Mouse (Mus musculus) forebrain, postnatal 0 days (tissue): ENCODE data around the gene Lsamp. TPM values are rescaled to one million over a fixed set of nuclear protein-coding genes. Genes with fewer than 3 reads are reported as not detected.
"Not testable (repeated sequence)": the region's sequence is repeated elsewhere in the genome, so short reads cannot be mapped to it uniquely, and the experiment has no call there.

ENCODE experiments used
- ATAC-seq: fragments of 200-750 bp; cut with Nextera tagmentation; 2 replicates; pipeline ENCODE4 v1.8.0; 2017; ENCODE audit warnings: mild to moderate bottlenecking, moderate library complexity
- DNase-seq: peaks from one replicate; pipeline ENCODE4 v3.0.0-alpha.2; 2015
- H3K27ac ChIP-seq: fragments of 300-500 bp; sonication (generic); 2 replicates; pipeline ENCODE4 v1.5.1; 2014; ENCODE audit warnings: low read depth, mild to moderate bottlenecking, antibody characterized with exemption, low read length, moderate library complexity, mixed read lengths
- H3K27me3 ChIP-seq: fragments of 300-500 bp; sonication (generic); 2 replicates; pipeline ENCODE4 v1.6.1; 2014; ENCODE audit warnings: mild to moderate bottlenecking, low read length, mixed read lengths; ENCODE audit not compliant: insufficient read depth
- H3K36me3 ChIP-seq: fragments of 300-500 bp; sonication (generic); 2 replicates; pipeline ENCODE4 v1.6.1; 2014; ENCODE audit warnings: mild to moderate bottlenecking, moderate library complexity; ENCODE audit not compliant: insufficient read depth
- H3K4me1 ChIP-seq: fragments of 300-500 bp; sonication (generic); 2 replicates; pipeline ENCODE4 v1.6.1; 2014; ENCODE audit warnings: antibody characterized with exemption; ENCODE audit not compliant: insufficient read depth
- H3K4me2 ChIP-seq: fragments of 300-500 bp; sonication (generic); 2 replicates; pipeline ENCODE4 v1.6.1; 2014; ENCODE audit warnings: low read depth, mild to moderate bottlenecking, moderate library complexity
- H3K4me3 ChIP-seq: fragments of 300-500 bp; sonication (generic); 2 replicates; pipeline ENCODE4 v1.5.1; 2014; ENCODE audit warnings: low read depth, low read length, mixed read lengths
- H3K9ac ChIP-seq: fragments of 300-500 bp; sonication (generic); 2 replicates; pipeline ENCODE4 v1.6.1; 2014; ENCODE audit warnings: mild to moderate bottlenecking
- H3K9me3 ChIP-seq: fragments of 300-500 bp; sonication (generic); 2 replicates; pipeline ENCODE4 v1.6.1; 2016; ENCODE audit warnings: low read length
- CTCF ChIP-seq: sonication (generic); IDR thresholded peaks from 2 replicates; pipeline ENCODE4 v1.5.1; 2016; ENCODE audit warnings: antibody characterized with exemption, control low read depth, low read depth
- WGBS: fragments of 180-500 bp; shearing (Covaris S2); extraction: QIAGEN DNeasy Blood & Tissue Kit; methylation state at CpG from one replicate; pipeline ENCODE4 v1.1.7; 2014; 5-methylcytosine and 5-hydroxymethylcytosine counted together
- polyA plus RNA-seq: library from polyadenylated mRNA; unstranded; fragments of >200 nt; fragmentation: Nextera tagmentation; extraction: Ambion mirVana; gene quantifications from 2 replicates; pipeline ENCODE4 v1.2.1, GENCODE M21; 2015
- total RNA-seq: library from RNA; depleted of rRNA; stranded (reverse); fragments of >200 nt; gene quantifications from 2 replicates; pipeline ENCODE4 v1.2.3, GENCODE M21; 2014

Gene Lsamp
- total and polyA plus RNA-seq, 2 experiments from 2014 or later = 74.0 to 157 TPM

DNA sequence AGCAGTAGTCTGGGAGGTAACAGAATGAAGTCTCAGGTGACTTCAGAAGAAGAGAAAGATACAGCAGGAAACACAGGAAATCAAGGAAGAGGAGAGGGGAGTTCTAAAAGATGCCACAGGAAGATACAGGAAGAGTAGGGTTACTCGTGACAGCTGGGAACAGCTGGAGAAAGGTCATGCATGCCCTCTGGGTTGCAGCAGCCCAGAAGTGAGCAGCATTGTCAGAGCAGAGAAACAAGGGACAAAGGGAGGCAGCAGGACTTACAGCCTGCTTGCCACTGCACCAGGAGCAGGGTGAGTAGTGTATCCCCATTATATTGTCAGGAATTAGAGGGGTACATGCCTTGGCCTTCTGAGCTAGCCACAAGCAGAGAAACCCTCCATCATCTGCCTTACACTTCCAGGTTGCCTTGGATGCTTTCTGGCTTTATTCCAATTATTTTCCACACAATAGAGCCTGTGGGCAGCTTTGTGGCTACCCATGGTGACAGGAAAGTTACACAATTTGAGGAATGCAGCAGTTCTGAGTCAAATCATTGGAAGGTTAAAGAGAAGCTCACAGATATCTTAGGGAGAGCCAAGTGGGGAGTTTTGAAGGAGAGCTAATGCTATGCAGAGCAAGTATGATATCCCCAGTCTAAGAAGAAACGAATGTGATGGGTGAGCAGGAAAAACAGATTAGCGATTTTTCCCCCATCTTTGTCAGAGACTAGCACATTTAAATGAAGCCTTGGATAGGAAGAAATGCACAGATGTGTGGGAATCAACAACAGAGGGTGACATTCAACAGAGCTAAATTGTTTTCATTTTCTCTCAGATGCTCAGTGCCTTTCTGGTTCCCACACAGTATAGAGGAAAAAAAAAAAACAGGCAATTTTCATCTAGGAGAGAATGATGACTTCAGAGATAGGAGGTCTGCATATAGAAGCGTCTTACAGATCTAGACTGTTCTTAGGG, 617.5 kb downstream of the Lsamp start:
- Histone ChIP-seq H3K4me1 (peaks cover 6% of the 10 kb centered on the region; the same call in 1 of the 2 replicates), H3K27ac (no peak overlapping the region; the same call in 1 of the 2 replicates), H3K9me3 (no peaks in the 10 kb centered on the region), H3K4me3 (no peak overlapping the region), H3K27me3 (no peaks in the 10 kb centered on the region), H3K9ac (no peak overlapping the region), H3K4me2 (no peak overlapping the region), H3K36me3 (no peaks in the 10 kb centered on the region)
- ATAC-seq (peak; percentile 85), DNase-seq (peak; percentile 69)
- WGBS = 22% methylated on average over 4 of the region's 4 CpGs
- TF ChIP-seq CTCF = no peak

DNA sequence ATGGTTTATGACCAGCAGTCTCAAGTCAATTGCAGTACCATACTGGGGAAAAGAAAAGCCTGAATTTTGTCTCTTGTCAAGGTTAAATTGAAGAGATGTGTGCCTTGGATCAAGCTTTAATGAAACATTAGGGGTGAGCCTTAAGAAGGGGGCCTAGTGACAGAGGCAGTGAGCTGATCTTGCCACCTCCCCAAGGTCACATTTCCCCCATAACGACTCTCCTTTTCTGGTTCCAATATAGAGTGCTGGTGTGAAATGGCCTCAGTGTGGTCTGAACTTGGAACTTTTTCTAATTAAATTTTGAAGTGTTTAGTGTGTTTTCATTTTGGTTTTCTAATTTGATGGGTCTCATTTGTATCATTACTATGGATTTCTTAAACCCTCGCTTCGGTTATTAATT, 623.3 kb downstream of the Lsamp start:
- H3K4me2 ChIP-seq = no peak overlapping the region
- no peaks in the 10 kb centered on the region for H3K27me3 ChIP-seq
- ATAC-seq (no peak), DNase-seq (no peak)
- H3K9ac ChIP-seq = no peak overlapping the region
- no peak for TF ChIP-seq CTCF
- no peak overlapping the region for H3K4me3 ChIP-seq
- H3K36me3 ChIP-seq = no peaks in the 10 kb centered on the region
- no peak overlapping the region for H3K27ac ChIP-seq
- H3K9me3 ChIP-seq = no peaks in the 10 kb centered on the region
- WGBS = 76% methylated on average over 3 of the region's 3 CpGs
- H3K4me1 ChIP-seq = no peaks in the 10 kb centered on the region

- not testable (repeated sequence) for ATAC-seq, H3K27me3 ChIP-seq, H3K4me3 ChIP-seq, H3K9me3 ChIP-seq, H3K4me2 ChIP-seq, H3K36me3 ChIP-seq, H3K9ac ChIP-seq, DNase-seq, H3K27ac ChIP-seq, H3K4me1 ChIP-seq
- WGBS = 14% methylated on average over 1 of the region's 1 CpGs
These were observed 632.5 kb downstream of the Lsamp start for GRCm38 (mm10) chr16:40616697-40617096.

DNA sequence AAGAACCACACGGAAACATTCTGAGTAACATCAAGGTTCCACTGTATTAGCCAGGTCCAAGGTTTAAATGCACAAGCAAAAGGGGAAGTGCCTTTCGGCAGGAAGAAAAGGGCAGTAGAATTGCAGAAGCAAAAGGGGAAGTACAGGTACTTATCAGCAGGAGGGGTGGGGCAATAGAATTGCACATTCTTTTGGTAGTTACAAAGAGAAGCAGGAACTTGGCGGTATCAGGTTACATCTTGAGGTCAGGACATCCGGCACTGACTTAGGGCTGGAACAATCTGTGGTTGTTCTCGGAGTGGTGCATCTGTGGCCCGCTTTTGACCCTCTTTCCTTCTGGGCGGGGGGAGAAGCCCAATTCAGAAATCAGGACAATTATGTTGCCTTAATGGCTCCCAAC, 636.9 kb downstream of the Lsamp start:
- not testable (repeated sequence) for H3K9ac ChIP-seq, ATAC-seq, H3K4me2 ChIP-seq, H3K36me3 ChIP-seq, H3K9me3 ChIP-seq, H3K27me3 ChIP-seq, H3K4me1 ChIP-seq, H3K27ac ChIP-seq, DNase-seq, H3K4me3 ChIP-seq
- WGBS = 81% methylated on average over 7 of the region's 7 CpGs

GRCm38 (mm10) chr16:40627159-40627558, 643.0 kb downstream of the Lsamp start:
- 49% methylated on average over 5 of the region's 5 CpGs for WGBS
- no peak for TF ChIP-seq CTCF
- H3K9me3 ChIP-seq = no peaks in the 10 kb centered on the region
- no peaks in the 10 kb centered on the region for H3K36me3 ChIP-seq
- H3K4me3 ChIP-seq = no peak overlapping the region
- peak; percentile 33 for DNase-seq
- no peaks in the 10 kb centered on the region for H3K4me1 ChIP-seq
- H3K9ac ChIP-seq = no peak overlapping the region
- no peak overlapping the region for H3K27ac ChIP-seq
- H3K27me3 ChIP-seq = no peaks in the 10 kb centered on the region
- H3K4me2 ChIP-seq = no peak overlapping the region
- ATAC-seq = peak; percentile 74

DNA sequence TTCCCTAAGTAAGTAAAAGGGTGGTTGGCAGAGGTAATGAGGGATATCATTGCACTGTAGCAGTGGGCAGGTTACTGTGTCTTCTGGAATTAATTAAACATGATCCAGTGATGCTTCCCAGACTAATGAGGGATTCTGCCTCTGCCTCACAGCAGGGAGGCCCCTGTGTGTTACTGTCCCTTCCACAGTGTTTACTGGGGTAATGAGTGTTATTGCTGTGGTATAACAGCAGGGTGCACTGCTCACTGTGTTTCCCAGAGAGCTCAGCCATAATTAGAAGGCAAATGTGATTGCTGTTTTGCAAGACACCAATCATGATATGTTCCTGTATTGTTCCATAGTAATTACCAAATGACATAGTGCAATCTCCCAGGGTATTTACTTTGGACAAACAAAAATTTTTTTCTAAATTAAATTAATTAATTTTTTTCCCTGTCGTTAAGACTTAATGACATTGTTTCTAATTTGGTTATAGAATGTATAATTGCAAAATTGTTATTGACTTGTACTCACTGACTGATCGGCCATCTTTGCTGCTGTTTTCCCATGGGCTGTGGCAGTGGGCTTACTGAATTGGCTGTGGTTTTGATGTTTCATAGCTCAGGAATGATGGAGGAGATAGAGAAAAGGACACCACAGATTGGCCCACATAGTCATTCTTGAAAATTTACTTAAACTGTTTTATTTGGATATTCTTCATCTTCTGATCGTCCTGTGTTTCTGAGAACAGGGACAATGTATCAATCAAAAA, 655.6 kb downstream of the Lsamp start:
- Histone ChIP-seq H3K36me3 (no peaks in the 10 kb centered on the region), H3K9me3 (no peaks in the 10 kb centered on the region), H3K4me2 (no peak overlapping the region), H3K9ac (no peak overlapping the region), H3K27ac (no peak overlapping the region), H3K4me1 (no peaks in the 10 kb centered on the region), H3K27me3 (no peaks in the 10 kb centered on the region), H3K4me3 (no peak overlapping the region)
- TF ChIP-seq CTCF = peak; percentile 65
- 45% methylated on average over 3 of the region's 3 CpGs for WGBS
- peak; percentile 35 for DNase-seq
- ATAC-seq = peak; percentile 78

DNA sequence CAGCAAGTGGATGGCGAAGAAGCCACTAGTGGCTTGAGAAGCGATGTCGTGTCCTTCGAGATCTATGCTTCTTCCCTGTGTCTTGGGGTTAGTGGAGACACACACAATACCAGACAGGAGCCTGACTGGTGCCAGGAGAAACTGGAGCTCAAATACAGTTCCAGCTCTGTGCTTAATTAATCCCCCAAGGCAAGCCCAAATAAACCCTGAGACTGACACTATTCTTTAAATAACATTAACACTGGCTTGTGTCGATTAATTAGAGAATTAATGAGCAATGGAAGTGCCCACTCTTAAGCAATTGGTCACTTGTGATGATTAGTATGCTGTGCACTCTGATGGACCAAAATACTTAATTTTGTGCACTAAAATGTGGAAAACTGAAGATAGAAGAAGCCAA, 668.6 kb downstream of the Lsamp start:
- no peak for TF ChIP-seq CTCF
- Histone ChIP-seq H3K36me3 (no peaks in the 10 kb centered on the region), H3K4me1 (no peaks in the 10 kb centered on the region), H3K9ac (no peak overlapping the region), H3K27ac (no peak overlapping the region), H3K4me3 (no peak overlapping the region), H3K4me2 (peak overlapping the region; percentile 6; the same call in 1 of the 2 replicates), H3K27me3 (no peaks in the 10 kb centered on the region), H3K9me3 (no peaks in the 10 kb centered on the region)
- 32% methylated on average over 5 of the region's 5 CpGs for WGBS
- no peak for DNase-seq
- no peak for ATAC-seq
